Mouse (Mus musculus): ENCODE data around the gene Rarres2. TPM values are rescaled to one million over a fixed set of nuclear protein-coding genes. Genes with fewer than 3 reads are reported as not detected.
A peak's percentile ranks its signal among the peaks of the same experiment; 100 is the strongest.

Gene Rarres2
- polyA plus RNA-seq, 1 experiment from 2014 or later, result 3.8 TPM

GRCm38 (mm10) chr6:48573280-48573679 lies 691 bp upstream of the Rarres2 start:
- Histone ChIP-seq H3K4me3 (ENCODE audit: low read depth, low read length) (no peak overlapping the region), H3K4me1 (ENCODE audit: control insufficient read depth, insufficient read depth, low read length) (0 out of 2 replicates have a peak, but pooled peaks cover 2% of the 10 kb centered on the region), H3K27me3 (ENCODE audit: control insufficient read depth, insufficient read depth, low read length) (no peaks in the 10 kb centered on the region), H3K9me3 (replicated peaks; ENCODE audit: control insufficient read depth, low read length) (no peaks in the 10 kb centered on the region), H3K9ac (replicated peaks; ENCODE audit: low read length) (no peak overlapping the region), H3K36me3 (replicated peaks; ENCODE audit: control insufficient read depth, insufficient read depth, low read depth, low read length) (no peaks in the 10 kb centered on the region), H3K4me2 (ENCODE audit: low read depth, low read length) (no peak overlapping the region), H3K27ac (replicated peaks; ENCODE audit: low read depth, low read length) (no peak overlapping the region)
- WGBS, result 36% methylated on average over 10 of the region's 10 CpGs
- peak; percentile 69; the same call in 1 of the 2 replicates for ATAC-seq (replicated peaks; ENCODE audit: insufficient number of reproducible peaks, low FRiP score, low TSS enrichment, low read depth)
- peak; percentile 43 for DNase-seq (ENCODE audit: low spot score)

GRCm38 (mm10) chr6:48572014-48572413 lies 575 bp downstream of the Rarres2 start:
- no peak overlapping the region for H3K4me2 ChIP-seq (ENCODE audit: low read depth, low read length)
- DNase-seq (ENCODE audit: low spot score) (no peak), ATAC-seq (replicated peaks; ENCODE audit: insufficient number of reproducible peaks, low FRiP score, low TSS enrichment, low read depth) (no peak)
- H3K36me3 ChIP-seq (replicated peaks; ENCODE audit: control insufficient read depth, insufficient read depth, low read depth, low read length), result no peaks in the 10 kb centered on the region
- 0 out of 2 replicates have a peak, but pooled peaks cover 2% of the 10 kb centered on the region for H3K4me1 ChIP-seq (ENCODE audit: control insufficient read depth, insufficient read depth, low read length)
- no peaks in the 10 kb centered on the region for H3K27me3 ChIP-seq (ENCODE audit: control insufficient read depth, insufficient read depth, low read length)
- no peaks in the 10 kb centered on the region for H3K9me3 ChIP-seq (replicated peaks; ENCODE audit: control insufficient read depth, low read length)
- 92% methylated on average over 5 of the region's 5 CpGs for WGBS
- H3K9ac ChIP-seq (replicated peaks; ENCODE audit: low read length), result no peak overlapping the region
- no peak overlapping the region for H3K4me3 ChIP-seq (ENCODE audit: low read depth, low read length)
- no peak overlapping the region for H3K27ac ChIP-seq (replicated peaks; ENCODE audit: low read depth, low read length)

DNA sequence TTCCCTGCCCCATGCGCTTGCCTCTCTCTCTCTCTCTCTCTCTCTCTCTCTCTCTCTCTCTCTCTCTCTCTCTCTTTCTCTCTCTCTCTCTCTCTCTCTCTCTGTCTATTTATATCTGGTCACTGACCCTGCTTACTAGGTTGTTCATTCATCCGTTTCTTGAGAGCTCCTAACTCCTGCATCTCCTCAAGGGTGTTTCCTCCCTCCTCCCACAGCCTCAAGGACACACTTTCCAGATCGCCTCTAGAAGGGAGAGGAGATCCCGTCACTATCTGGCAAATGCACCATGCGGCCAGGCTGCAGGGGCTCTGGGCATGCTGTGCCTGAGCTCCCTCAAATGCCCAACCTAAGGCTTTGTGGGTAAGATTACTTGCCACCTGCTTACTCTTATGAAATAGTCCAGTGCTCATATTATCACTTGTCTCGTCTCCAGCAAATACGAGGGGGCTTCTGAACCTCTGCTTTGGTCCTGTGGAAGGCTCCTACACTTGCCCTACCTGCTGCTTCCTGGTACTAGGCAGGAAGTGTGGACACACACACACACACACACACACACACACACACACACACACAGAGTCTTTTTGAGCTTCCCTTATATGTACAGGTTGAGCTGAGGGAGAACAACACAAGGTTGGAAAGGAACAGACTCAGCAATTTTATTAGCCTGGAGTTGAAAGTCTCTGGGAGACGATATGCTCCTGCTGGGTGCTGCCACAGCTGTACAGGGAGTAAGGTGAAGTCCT lies 3.4 kb downstream of the Rarres2 start:
- H3K9ac ChIP-seq (replicated peaks; ENCODE audit: low read length), result no peak overlapping the region
- ATAC-seq (replicated peaks; ENCODE audit: insufficient number of reproducible peaks, low FRiP score, low TSS enrichment, low read depth) (no peak), DNase-seq (ENCODE audit: low spot score) (no peak)
- no peaks in the 10 kb centered on the region for H3K36me3 ChIP-seq (replicated peaks; ENCODE audit: control insufficient read depth, insufficient read depth, low read depth, low read length)
- H3K4me3 ChIP-seq (ENCODE audit: low read depth, low read length), result no peak overlapping the region
- H3K4me2 ChIP-seq (ENCODE audit: low read depth, low read length), result no peak overlapping the region
- no peaks in the 10 kb centered on the region for H3K9me3 ChIP-seq (replicated peaks; ENCODE audit: control insufficient read depth, low read length)
- 92% methylated on average over 8 of the region's 8 CpGs for WGBS
- H3K27ac ChIP-seq (replicated peaks; ENCODE audit: low read depth, low read length), result no peak overlapping the region
- H3K4me1 ChIP-seq (ENCODE audit: control insufficient read depth, insufficient read depth, low read length), result 0 out of 2 replicates have a peak, but pooled peaks cover 2% of the 10 kb centered on the region
- no peaks in the 10 kb centered on the region for H3K27me3 ChIP-seq (ENCODE audit: control insufficient read depth, insufficient read depth, low read length)

GRCm38 (mm10) chr6:48568036-48568984 lies 4.3 kb downstream of the Rarres2 start:
- DNase-seq (ENCODE audit: low spot score) (no peak), ATAC-seq (replicated peaks; ENCODE audit: insufficient number of reproducible peaks, low FRiP score, low TSS enrichment, low read depth) (no peak)
- H3K36me3 ChIP-seq (replicated peaks; ENCODE audit: control insufficient read depth, insufficient read depth, low read depth, low read length), result no peaks in the 10 kb centered on the region
- no peak overlapping the region for H3K4me2 ChIP-seq (ENCODE audit: low read depth, low read length)
- no peaks in the 10 kb centered on the region for H3K9me3 ChIP-seq (replicated peaks; ENCODE audit: control insufficient read depth, low read length)
- 0 out of 2 replicates have a peak, but pooled peaks cover 2% of the 10 kb centered on the region for H3K4me1 ChIP-seq (ENCODE audit: control insufficient read depth, insufficient read depth, low read length)
- no peak overlapping the region for H3K4me3 ChIP-seq (ENCODE audit: low read depth, low read length)
- H3K27ac ChIP-seq (replicated peaks; ENCODE audit: low read depth, low read length), result no peak overlapping the region
- no peaks in the 10 kb centered on the region for H3K27me3 ChIP-seq (ENCODE audit: control insufficient read depth, insufficient read depth, low read length)
- no peak overlapping the region for H3K9ac ChIP-seq (replicated peaks; ENCODE audit: low read length)
- 91% methylated on average over 21 of the region's 21 CpGs for WGBS

DNA sequence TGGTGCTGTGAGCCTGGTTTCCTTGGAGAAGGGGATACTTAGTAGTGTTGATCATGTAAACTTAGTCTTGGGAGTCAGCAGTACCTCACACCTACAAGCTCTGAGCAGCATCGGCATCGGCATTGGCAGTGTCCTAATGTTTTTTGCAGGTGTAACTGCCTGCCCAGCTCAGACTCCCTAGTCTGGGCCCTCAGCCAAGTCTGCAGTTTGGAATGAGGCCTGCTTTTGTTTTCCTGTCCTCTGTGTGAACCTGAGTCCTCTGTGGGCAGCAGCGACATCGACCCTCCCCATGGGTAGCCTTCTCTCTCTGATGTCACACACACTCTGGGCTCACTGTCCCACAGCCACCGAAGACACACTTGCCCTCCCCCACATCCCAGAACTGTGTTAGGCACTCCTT lies 6.3 kb downstream of the Rarres2 start:
- Histone ChIP-seq H3K4me3 (ENCODE audit: low read depth, low read length) (no peak overlapping the region), H3K9ac (replicated peaks; ENCODE audit: low read length) (no peak overlapping the region), H3K9me3 (replicated peaks; ENCODE audit: control insufficient read depth, low read length) (no peaks in the 10 kb centered on the region), H3K4me1 (ENCODE audit: control insufficient read depth, insufficient read depth, low read length) (no peaks in the 10 kb centered on the region), H3K27ac (replicated peaks; ENCODE audit: low read depth, low read length) (no peak overlapping the region), H3K36me3 (replicated peaks; ENCODE audit: control insufficient read depth, insufficient read depth, low read depth, low read length) (no peaks in the 10 kb centered on the region), H3K4me2 (ENCODE audit: low read depth, low read length) (no peak overlapping the region), H3K27me3 (ENCODE audit: control insufficient read depth, insufficient read depth, low read length) (no peaks in the 10 kb centered on the region)
- DNase-seq (ENCODE audit: low spot score), result no peak
- peak; percentile 48; the same call in 1 of the 2 replicates for ATAC-seq (replicated peaks; ENCODE audit: insufficient number of reproducible peaks, low FRiP score, low TSS enrichment, low read depth)
- 73% methylated on average over 5 of the region's 5 CpGs for WGBS

DNA sequence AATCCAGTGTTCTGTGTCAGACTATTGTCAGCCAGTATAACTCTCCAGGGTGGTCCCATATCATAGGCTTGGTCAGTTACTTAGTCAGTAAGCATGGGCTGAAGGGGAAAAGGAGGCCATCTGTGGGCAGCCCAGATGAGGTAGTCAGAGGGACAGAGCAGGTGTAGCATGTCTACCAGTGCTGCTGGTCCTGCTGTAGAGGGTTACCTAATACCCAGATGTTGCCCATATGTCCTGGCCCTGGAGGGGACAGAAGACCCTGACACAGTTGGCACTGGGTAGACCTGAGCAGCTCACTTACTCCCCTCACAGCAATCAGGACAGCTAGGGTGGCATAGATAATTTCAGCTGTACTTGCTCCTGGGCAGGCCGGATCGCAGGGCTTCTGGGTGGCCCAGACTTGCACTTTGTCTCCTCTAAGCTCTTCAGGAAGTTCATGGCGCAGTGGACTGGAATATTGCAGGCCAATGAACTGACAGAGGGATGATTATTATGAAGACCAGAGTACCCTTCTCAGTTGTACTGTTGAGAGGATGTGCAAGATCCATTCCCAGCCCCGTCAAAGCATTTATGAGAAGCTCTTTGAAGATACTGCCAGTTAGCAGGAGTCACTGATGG lies 6.8 kb downstream of the Rarres2 start:
- Histone ChIP-seq H3K9me3 (replicated peaks; ENCODE audit: control insufficient read depth, low read length) (no peaks in the 10 kb centered on the region), H3K27me3 (ENCODE audit: control insufficient read depth, insufficient read depth, low read length) (no peaks in the 10 kb centered on the region), H3K4me3 (ENCODE audit: low read depth, low read length) (no peak overlapping the region), H3K36me3 (replicated peaks; ENCODE audit: control insufficient read depth, insufficient read depth, low read depth, low read length) (no peaks in the 10 kb centered on the region), H3K4me1 (ENCODE audit: control insufficient read depth, insufficient read depth, low read length) (no peaks in the 10 kb centered on the region), H3K9ac (replicated peaks; ENCODE audit: low read length) (no peak overlapping the region), H3K27ac (replicated peaks; ENCODE audit: low read depth, low read length) (no peak overlapping the region), H3K4me2 (ENCODE audit: low read depth, low read length) (no peak overlapping the region)
- ATAC-seq (replicated peaks; ENCODE audit: insufficient number of reproducible peaks, low FRiP score, low TSS enrichment, low read depth) (no peak), DNase-seq (ENCODE audit: low spot score) (no peak)
- 91% methylated on average over 4 of the region's 4 CpGs for WGBS

DNA sequence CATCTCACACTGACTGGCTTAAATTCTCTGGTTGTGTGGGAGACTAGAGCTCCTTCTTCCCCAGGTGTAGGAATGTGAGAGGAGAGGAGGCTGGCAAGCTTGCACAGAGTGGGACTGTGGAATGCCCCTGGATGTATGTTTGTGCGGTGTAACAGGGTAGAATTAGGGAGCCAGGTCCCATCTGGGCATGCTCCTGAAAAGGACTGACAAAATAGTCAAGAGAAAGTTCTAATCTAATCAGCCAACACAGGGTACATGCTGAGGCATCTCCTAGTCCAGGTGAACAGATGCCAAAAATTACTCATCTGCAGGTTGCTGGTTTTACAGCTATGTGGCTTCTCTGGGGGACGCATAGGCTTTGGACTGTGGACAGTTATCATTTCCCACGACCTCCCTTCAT lies 16.6 kb downstream of the Rarres2 start:
- Histone ChIP-seq H3K4me3 (ENCODE audit: low read depth, low read length) (no peak overlapping the region), H3K27ac (replicated peaks; ENCODE audit: low read depth, low read length) (no peak overlapping the region), H3K4me2 (ENCODE audit: low read depth, low read length) (no peak overlapping the region), H3K4me1 (ENCODE audit: control insufficient read depth, insufficient read depth, low read length) (no peaks in the 10 kb centered on the region), H3K36me3 (replicated peaks; ENCODE audit: control insufficient read depth, insufficient read depth, low read depth, low read length) (no peaks in the 10 kb centered on the region), H3K9ac (replicated peaks; ENCODE audit: low read length) (no peak overlapping the region), H3K27me3 (ENCODE audit: control insufficient read depth, insufficient read depth, low read length) (no peaks in the 10 kb centered on the region), H3K9me3 (replicated peaks; ENCODE audit: control insufficient read depth, low read length) (no peaks in the 10 kb centered on the region)
- DNase-seq (ENCODE audit: low spot score), result no peak
- no peak for ATAC-seq (replicated peaks; ENCODE audit: insufficient number of reproducible peaks, low FRiP score, low TSS enrichment, low read depth)
- WGBS, result 82% methylated on average over 3 of the region's 3 CpGs
